Mouse (Mus musculus): ENCODE measurements around the gene Tspoap1. TPM values are rescaled to one million over a fixed set of nuclear protein-coding genes. Genes with fewer than 3 reads are reported as not detected.

Tspoap1 gene
- polyA plus RNA-seq, 1 experiment = 0.04 TPM

GRCm38 (mm10) chr11:87828239-87828900 lies 68.0 kb downstream of the Tspoap1 start, which contains the start of gene Lpo:
Gene Lpo (minus strand): TSS chr11:87828289.
- Histone ChIP-seq H3K4me3 (no peak within 1 kb of the TSS), H3K4me2 (ENCODE audit: low read depth) (no peak within 1 kb of the TSS), H3K36me3 (ENCODE audit: control insufficient read depth, insufficient read depth) (no peaks in the 10 kb centered on the region), H3K27me3 (ENCODE audit: control insufficient read depth, insufficient read depth, insufficient read length) (peaks cover 37% of the 10 kb centered on the region), H3K79me2 (ENCODE audit: control insufficient read depth, insufficient read depth) (no peaks in the 10 kb centered on the region), H3ac (ENCODE audit: control insufficient read depth, insufficient read length) (no peak within 1 kb of the TSS)
- TF ChIP-seq MAX (IDR thresholded peaks at IDR 0.05; ENCODE audit: low read depth) = no peak
- no peak for TF ChIP-seq MYOG (IDR thresholded peaks at IDR 0.05; ENCODE audit: control insufficient read depth in 1 of 3, insufficient read depth in 1 of 3, insufficient read length in 2 of 3, low read depth in 2 of 3)
- no peak for TF ChIP-seq SRF (IDR thresholded peaks at IDR 0.05; ENCODE audit: control insufficient read depth, insufficient read length, low read depth)

Other genes with a start within 250 kb of the Tspoap1 start
- not detected for gene Gm11492, start 193.9 kb upstream of the Tspoap1 start, polyA plus RNA-seq (2012; fragmentation: generic; extraction: Trizol)
- 1.5 TPM for gene Sept4, start 191.6 kb upstream of the Tspoap1 start, polyA plus RNA-seq (2012; fragmentation: generic; extraction: Trizol)
- gene Mtmr4, start 168.4 kb upstream of the Tspoap1 start, polyA plus RNA-seq (2012; fragmentation: generic; extraction: Trizol) = 10.6 TPM
- gene Hsf5, start 143.4 kb upstream of the Tspoap1 start, polyA plus RNA-seq (2012; fragmentation: generic; extraction: Trizol) = not detected
- not detected for gene Rnf43, start 97.8 kb upstream of the Tspoap1 start, polyA plus RNA-seq (2012; fragmentation: generic; extraction: Trizol)
- gene Supt4a, start 23.0 kb upstream of the Tspoap1 start, polyA plus RNA-seq (2012; fragmentation: generic; extraction: Trizol) = 159 TPM
- gene Mpo, start 33.0 kb downstream of the Tspoap1 start, polyA plus RNA-seq (2012; fragmentation: generic; extraction: Trizol) = not detected
- not detected for gene Lpo, start 67.7 kb downstream of the Tspoap1 start, polyA plus RNA-seq (2012; fragmentation: generic; extraction: Trizol)
- gene Mks1, start 92.7 kb downstream of the Tspoap1 start, polyA plus RNA-seq (2012; fragmentation: generic; extraction: Trizol) = 6.6 TPM
- not detected for gene Epx, start 115.0 kb downstream of the Tspoap1 start, polyA plus RNA-seq (2012; fragmentation: generic; extraction: Trizol)
- gene Olfr462, start 131.7 kb downstream of the Tspoap1 start, polyA plus RNA-seq (2012; fragmentation: generic; extraction: Trizol) = not detected
- gene Olfr463, start 136.8 kb downstream of the Tspoap1 start, polyA plus RNA-seq (2012; fragmentation: generic; extraction: Trizol) = not detected
- not detected for gene Olfr464, start 160.4 kb downstream of the Tspoap1 start, polyA plus RNA-seq (2012; fragmentation: generic; extraction: Trizol)
- 74.0 TPM for gene Dynll2, start 227.0 kb downstream of the Tspoap1 start, polyA plus RNA-seq (2012; fragmentation: generic; extraction: Trizol)